Mouse (Mus musculus) heart, adult 18-20 months (tissue): ENCODE results near the gene A030005K14Rik. TPM values are rescaled to one million over a fixed set of nuclear protein-coding genes. Genes with fewer than 3 reads are reported as not detected.

Experiments used
- DNase-seq, 2 experiments: peaks; one replicate each; pipeline ENCODE4 v3.0.0; 2021 to 2022; ENCODE audit warnings: mixed read lengths in 1 of 2
- total RNA-seq, 2 experiments: library from RNA; stranded (reverse); gene quantifications; 2 replicates each; pipeline ENCODE4 v1.2.3; 2021

A030005K14Rik gene
- total RNA-seq, 2 experiments from 2014 or later, result not detected

GRCm38 (mm10) chr1:83036892-83037667 is 22.1 kb downstream of the A030005K14Rik start:
- DNase-seq, result no peak

GRCm38 (mm10) chr1:83034509-83034908 is 24.7 kb downstream of the A030005K14Rik start:
- no peak for DNase-seq

DNA sequence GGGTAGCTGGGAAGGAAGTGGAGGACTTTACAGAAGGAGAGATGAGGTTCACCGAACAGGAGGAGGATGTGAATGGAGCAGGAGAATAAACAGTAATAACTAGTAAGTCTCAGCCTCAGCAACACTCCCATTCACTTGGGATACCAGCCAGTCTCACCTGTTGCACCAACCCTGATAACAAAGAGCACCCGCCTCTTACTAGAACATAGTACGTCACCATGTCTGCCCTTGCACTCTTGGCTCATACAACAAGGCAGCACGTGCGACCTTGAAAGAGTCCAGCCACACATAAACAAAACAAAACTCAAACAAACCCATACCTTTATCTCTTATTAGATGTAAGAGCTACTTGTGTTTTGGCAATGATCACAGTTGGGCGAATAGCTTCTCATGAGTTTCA is 26.7 kb downstream of the A030005K14Rik start:
- no peak for DNase-seq

- no peak for DNase-seq
Observed at GRCm38 (mm10) chr1:83031950-83032349, 27.2 kb downstream of the A030005K14Rik start.

DNA sequence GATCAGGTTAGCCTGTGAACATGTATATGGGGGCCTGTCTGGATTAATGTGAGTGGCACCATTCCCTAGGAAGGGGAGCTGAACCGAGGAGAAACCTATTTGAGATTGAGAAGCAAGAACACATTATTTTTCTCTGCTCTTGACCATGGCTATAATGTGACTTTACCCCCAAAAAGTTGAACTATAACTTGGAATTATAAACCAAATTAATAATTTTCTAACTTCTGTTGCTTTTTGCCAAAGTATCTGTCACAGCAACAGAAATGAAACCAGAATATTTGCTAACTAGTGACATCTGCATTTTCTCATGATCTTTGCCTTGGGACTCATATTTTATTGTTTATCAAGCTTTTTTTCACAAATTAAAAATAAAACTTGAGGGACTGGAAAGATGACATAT is 42.6 kb downstream of the A030005K14Rik start:
- DNase-seq, result no peak

DNA sequence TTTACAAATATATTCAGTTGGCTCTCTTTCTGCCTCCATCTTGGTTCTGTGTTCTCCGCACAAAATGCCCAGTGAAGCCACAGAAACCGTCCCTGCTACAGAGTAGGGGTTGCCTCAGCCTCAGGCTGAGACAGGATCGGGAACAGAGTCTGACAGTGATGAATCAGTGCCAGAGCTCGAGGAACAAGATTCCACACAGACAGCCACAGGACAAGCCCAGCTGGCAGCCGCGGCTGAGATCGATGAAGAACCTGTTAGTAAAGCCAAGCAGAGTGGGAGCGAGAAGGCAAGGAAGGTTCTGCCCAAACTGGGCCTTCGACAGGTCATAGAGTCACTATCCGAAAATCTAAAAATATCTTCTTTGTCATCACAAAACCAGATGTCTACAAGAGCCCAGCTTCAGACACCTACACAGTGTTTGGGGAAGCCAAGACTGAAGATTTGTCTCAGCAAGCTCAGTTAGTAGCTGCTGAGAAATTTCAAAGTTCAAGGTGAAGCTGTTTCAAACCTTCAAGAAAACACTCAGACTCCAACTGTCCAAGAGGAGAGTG is 43.8 kb downstream of the A030005K14Rik start:
- no peak for DNase-seq

DNA sequence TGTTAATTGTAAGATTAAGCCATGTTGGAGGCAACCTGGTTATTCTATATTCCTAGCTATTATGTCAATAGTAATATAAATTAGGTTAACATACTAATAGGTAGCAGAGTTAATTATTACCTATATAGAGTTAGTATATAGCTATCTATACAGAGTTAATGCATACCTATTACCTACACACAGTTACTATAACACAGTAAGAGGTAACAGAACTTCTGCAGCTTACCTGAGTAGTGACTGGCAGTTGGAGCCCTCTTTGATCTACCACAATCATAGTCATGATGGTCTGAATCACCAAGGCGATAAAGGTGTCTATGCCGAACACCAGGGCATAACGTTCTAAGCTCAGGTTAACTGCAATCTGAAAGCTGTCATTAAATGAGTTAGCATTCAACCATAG is 44.7 kb downstream of the A030005K14Rik start:
- no peak for DNase-seq

Other genes starting within 250 kb of the A030005K14Rik start
- gene Agfg1, start 219.9 kb downstream of the A030005K14Rik start, total RNA-seq, result 10 to 100 TPM; 27.3 to 27.5 TPM
- gene A030005L19Rik, start 146.1 kb downstream of the A030005K14Rik start, total RNA-seq, result not detected
- gene A030014E15Rik, start 134.5 kb downstream of the A030005K14Rik start, total RNA-seq, result not detected
- not detected for gene Gm6217, start 128.0 kb downstream of the A030005K14Rik start, total RNA-seq
- not detected for gene A030003K21Rik, start 116.0 kb downstream of the A030005K14Rik start, total RNA-seq
- gene Gm7544, start 103.4 kb downstream of the A030005K14Rik start, total RNA-seq, result not detected
- not detected for gene Gm47955, start 99.1 kb downstream of the A030005K14Rik start, total RNA-seq
- gene Gm47959, start 58.8 kb downstream of the A030005K14Rik start, total RNA-seq, result not detected
- gene Slc19a3, start 20.9 kb downstream of the A030005K14Rik start, total RNA-seq, result under 1 TPM; 0.51 to 0.55 TPM
- not detected for gene Krtap28-10, start 16.9 kb downstream of the A030005K14Rik start, total RNA-seq
- gene Gm47969, start 14.4 kb downstream of the A030005K14Rik start, total RNA-seq, result not detected
- not detected for gene Krtap28-13, start 1.6 kb upstream of the A030005K14Rik start, total RNA-seq
- under 1 TPM in 1 of 2 experiments, not detected in 1; 0.64 TPM for gene Ccl20, start 57.4 kb upstream of the A030005K14Rik start, total RNA-seq
- gene Daw1, start 100.4 kb upstream of the A030005K14Rik start, total RNA-seq, result not detected